Mouse (Mus musculus) CH12.LX (cell line): ENCODE data around the gene Bag2. TPM values are rescaled to one million over a fixed set of nuclear protein-coding genes. Genes with fewer than 3 reads are reported as not detected.
"Not testable (repeated sequence)": the region's sequence is repeated elsewhere in the genome, so short reads cannot be mapped to it uniquely, and the experiment has no call there.

Experiments used
- DNase-seq: peaks from one replicate; pipeline ENCODE4 v3.0.0-alpha.2; 2013; ENCODE audit errors: extremely low read depth
- H3K27ac ChIP-seq: 2 replicates; pipeline ENCODE4 v1.5.1; 2012; ENCODE audit warnings: low read depth, mild to moderate bottlenecking, control low read depth, moderate library complexity; ENCODE audit not compliant: insufficient read depth
- H3K27me3 ChIP-seq: replicated peaks from 2 replicates; pipeline ENCODE3; 2012; ENCODE audit warnings: inconsistent platforms
- H3K36me3 ChIP-seq, 2 experiments: replicated peaks in 1 of 2; 2 replicates each; pipeline versions ENCODE3 to v1.6.1; 2012; ENCODE audit warnings: inconsistent platforms in 1 of 2, low read length in 1 of 2, mild to moderate bottlenecking in 1 of 2, mixed read lengths in 1 of 2, moderate library complexity in 1 of 2; ENCODE audit not compliant: control insufficient read depth in 1 of 2, insufficient read depth in 1 of 2
- H3K4me1 ChIP-seq, 2 experiments: 2 replicates each; pipeline ENCODE4 v1.6.1; 2012; ENCODE audit warnings: inconsistent platforms in 1 of 2, moderate library complexity in 1 of 2; ENCODE audit not compliant: insufficient read depth in 2 of 2, control insufficient read depth in 1 of 2
- H3K4me2 ChIP-seq: 2 replicates; pipeline ENCODE4 v1.6.1; 2012; ENCODE audit warnings: low read depth, mild to moderate bottlenecking, control low read depth; ENCODE audit not compliant: poor library complexity, insufficient read depth, severe bottlenecking
- H3K4me3 ChIP-seq, 3 experiments: fragments of 150-350 bp in 1 of 3; sonication (generic) in 1 of 3; replicated peaks in 1 of 3; 2 replicates each; pipeline versions ENCODE3 to v1.5.1; 2011 to 2012; ENCODE audit warnings: low read depth in 2 of 3, low read length in 2 of 3, mild to moderate bottlenecking in 2 of 3, moderate library complexity in 2 of 3, control low read depth in 1 of 3, improper control_type of control experiment in 1 of 3, inconsistent platforms in 1 of 3, mixed read lengths in 1 of 3; ENCODE audit not compliant: poor library complexity in 1 of 3
- H3K79me2 ChIP-seq: replicated peaks from 2 replicates; pipeline ENCODE4 v1.6.1; 2012; ENCODE audit warnings: mild to moderate bottlenecking, moderate library complexity; ENCODE audit not compliant: control insufficient read depth, poor library complexity, insufficient read depth, severe bottlenecking; ENCODE audit errors: extremely low read depth
- H3K9ac ChIP-seq: 2 replicates; pipeline ENCODE4 v1.6.1; 2012; ENCODE audit warnings: low read depth, mild to moderate bottlenecking, control low read depth, moderate library complexity; ENCODE audit not compliant: insufficient read depth
- H3K9me3 ChIP-seq: replicated peaks from 2 replicates; pipeline ENCODE3; 2012; ENCODE audit warnings: low read length, inconsistent platforms, mixed read lengths
- CHD2 ChIP-seq: IDR thresholded peaks from 2 replicates; pipeline ENCODE4 v1.6.1; 2011; ENCODE audit warnings: low read length, improper control_type of control experiment
- CTCF ChIP-seq, 2 experiments: IDR thresholded peaks in 1 of 2; conservative IDR thresholded peaks in 1 of 2; 2 replicates each; pipeline ENCODE4 v1.5.1; 2011 to 2012; ENCODE audit warnings: low read depth in 2 of 2, low read length in 2 of 2, improper control_type of control experiment in 1 of 2, inconsistent platforms in 1 of 2, mild to moderate bottlenecking in 1 of 2, moderate library complexity in 1 of 2
- E2F4 ChIP-seq: IDR thresholded peaks from 2 replicates; pipeline ENCODE4 v1.6.1; 2011; ENCODE audit warnings: low read depth, low read length, improper control_type of control experiment; ENCODE audit not compliant: insufficient replicate concordance
- GABPA ChIP-seq: IDR thresholded peaks from 2 replicates; pipeline ENCODE4 v1.6.1; 2012; ENCODE audit warnings: low read depth, low read length, improper control_type of control experiment, inconsistent platforms; ENCODE audit not compliant: insufficient replicate concordance
- JUND ChIP-seq: conservative IDR thresholded peaks from 2 replicates; pipeline ENCODE4 v1.6.1; 2011; ENCODE audit warnings: low read depth, low read length, improper control_type of control experiment
- KAT2A ChIP-seq: IDR thresholded peaks from 2 replicates; pipeline ENCODE4 v1.6.1; 2012; ENCODE audit warnings: low read length, improper control_type of control experiment, inconsistent platforms; ENCODE audit not compliant: insufficient replicate concordance
- MAFK ChIP-seq: IDR thresholded peaks from 2 replicates; pipeline ENCODE4 v1.6.1; 2011; ENCODE audit warnings: low read length, improper control_type of control experiment; ENCODE audit not compliant: insufficient replicate concordance
- MAX ChIP-seq: IDR thresholded peaks from 2 replicates; pipeline ENCODE4 v1.6.1; 2011; ENCODE audit warnings: low read length, improper control_type of control experiment
- MAZ ChIP-seq: IDR thresholded peaks from 2 replicates; pipeline ENCODE4 v1.6.1; 2012; ENCODE audit warnings: low read depth, mild to moderate bottlenecking, inconsistent platforms, low read length, improper control_type of control experiment, moderate library complexity
- MYC ChIP-seq: IDR thresholded peaks from 2 replicates; pipeline ENCODE4 v1.6.1; 2011; ENCODE audit warnings: low read depth, mild to moderate bottlenecking, improper control_type of control experiment, low read length
- POLR2A ChIP-seq: IDR thresholded peaks from 2 replicates; pipeline ENCODE4 v1.6.1; 2011; ENCODE audit warnings: low read depth, mild to moderate bottlenecking, improper control_type of control experiment, low read length
- POLR2AphosphoS2 ChIP-seq: IDR thresholded peaks from 2 replicates; pipeline ENCODE4 v1.6.1; 2011; ENCODE audit warnings: low read depth, low read length, improper control_type of control experiment
- TBP ChIP-seq: conservative IDR thresholded peaks from 2 replicates; pipeline ENCODE4 v1.6.1; 2011; ENCODE audit warnings: low read depth, low read length, improper control_type of control experiment
- TCF12 ChIP-seq: IDR thresholded peaks from 2 replicates; pipeline ENCODE4 v1.6.1; 2014; ENCODE audit warnings: low read depth, mild to moderate bottlenecking, inconsistent platforms, low read length, improper control_type of control experiment
- UBTF ChIP-seq: IDR thresholded peaks from 2 replicates; pipeline ENCODE4 v1.6.1; 2012; ENCODE audit warnings: low read depth, mild to moderate bottlenecking, inconsistent platforms, low read length, improper control_type of control experiment, moderate library complexity
- USF1 ChIP-seq: IDR thresholded peaks from 2 replicates; pipeline ENCODE4 v1.6.1; 2014; ENCODE audit warnings: low read depth, mild to moderate bottlenecking, inconsistent platforms, low read length, improper control_type of control experiment
- USF2 ChIP-seq: conservative IDR thresholded peaks from 2 replicates; pipeline ENCODE4 v1.6.1; 2011; ENCODE audit warnings: low read depth, low read length, improper control_type of control experiment
- ZC3H11A ChIP-seq: IDR thresholded peaks from 2 replicates; pipeline ENCODE4 v1.6.1; 2012; ENCODE audit warnings: low read depth, mild to moderate bottlenecking, inconsistent platforms, low read length, improper control_type of control experiment
- ZKSCAN1 ChIP-seq: IDR thresholded peaks from 2 replicates; pipeline ENCODE4 v1.6.1; 2012; ENCODE audit warnings: low read depth, inconsistent platforms, low read length, improper control_type of control experiment, borderline replicate concordance
- ZNF384 ChIP-seq: IDR thresholded peaks from 2 replicates; pipeline ENCODE4 v1.6.1; 2012; ENCODE audit warnings: low read depth, low read length, improper control_type of control experiment, inconsistent platforms
- dilution Hi-C: fragments of 300-500 bp; cut with MboI; formaldehyde crosslinking; loops from 2 replicates; pipeline ENCODE4 v1.14.3; 2020; ENCODE audit warnings: low sequenced_read_pairs; ENCODE audit not compliant: extremely low pct_unique_long_range_greater_than_20kb, extremely low pct_ligation_motif_present
- in situ Hi-C: fragments of 300-500 bp; cut with MboI; formaldehyde crosslinking; loops from 3 replicates; pipeline ENCODE4 v1.14.3; 2019; ENCODE audit warnings: low sequenced_read_pairs, low pct_ligation_motif_present, low pct_unique_long_range_greater_than_20kb, mixed read lengths
- polyA plus RNA-seq: library from polyadenylated mRNA; unstranded; fragments of >175 nt; gene quantifications from 2 replicates; pipeline ENCODE4 v1.2.1, GENCODE M21; 2012; ENCODE audit warnings: low read depth; ENCODE audit not compliant: insufficient read length
- total RNA-seq, 2 experiments: library from RNA; depleted of rRNA; stranded (reverse); fragments of 300-350 nt in 1 of 2; fragments of >200 nt in 1 of 2; gene quantifications; 2 replicates each; pipeline ENCODE4 v1.2.3; 2012 to 2014

The Bag2 gene
- total and polyA plus RNA-seq, 3 experiments, result 51.1 to 73.5 (median 62.1) TPM

GRCm38 (mm10) chr1:33754089-33754488 is 3.5 kb downstream of the Bag2 start:
- Histone ChIP-seq H3K27ac (no peak overlapping the region), H3K36me3 (peaks cover 6 to 49% of the 10 kb centered on the region in 2 experiments), H3K4me1 (peaks cover 6 to 36% of the 10 kb centered on the region in 2 experiments), H3K9me3 (peaks cover 3% of the 10 kb centered on the region), H3K79me2 (peaks cover 44% of the 10 kb centered on the region), H3K4me2 (no peak overlapping the region), H3K4me3 (no peak overlapping the region), H3K27me3 (no peaks in the 10 kb centered on the region), H3K9ac (no peak overlapping the region)
- DNase-seq, result no peak
- TF ChIP-seq MAFK (peak; percentile 63; the same call in 1 of the 2 replicates), MAZ (no peak), ZKSCAN1 (no peak), USF1 (no peak), KAT2A (no peak)
- dilution Hi-C loops, result no loop called here
- in situ Hi-C loops, result no loop called here

GRCm38 (mm10) chr1:33751283-33751682 is 6.3 kb downstream of the Bag2 start:
- H3K27ac ChIP-seq, result no peak overlapping the region
- no peak overlapping the region for H3K9ac ChIP-seq
- peaks cover 3% of the 10 kb centered on the region for H3K9me3 ChIP-seq
- H3K36me3 ChIP-seq, result peaks cover 29 to 77% of the 10 kb centered on the region in 2 experiments
- peaks cover 35% of the 10 kb centered on the region for H3K79me2 ChIP-seq
- no peaks in the 10 kb centered on the region for H3K27me3 ChIP-seq
- H3K4me2 ChIP-seq, result no peak overlapping the region
- H3K4me1 ChIP-seq, result peaks cover 6 to 26% of the 10 kb centered on the region in 2 experiments
- in situ Hi-C loops (no loop called here), dilution Hi-C loops (no loop called here)
- H3K4me3 ChIP-seq, result no peak overlapping the region
- DNase-seq, result no peak
- TF ChIP-seq GABPA (no peak), USF2 (no peak), POLR2AphosphoS2 (no peak), CHD2 (no peak), MYC (no peak), TBP (no peak), ZC3H11A (no peak), ZNF384 (no peak), E2F4 (no peak), MAX (no peak), CTCF (conservative IDR thresholded peaks at IDR 0.05 in 1 of 2, IDR thresholded peaks at IDR 0.05 in 1 of 2; ENCODE audit: low read depth in 2 of 2, low read length in 2 of 2) (no peak), MAZ (no peak), MAFK (no peak), POLR2A (no peak), TCF12 (no peak), UBTF (no peak), ZKSCAN1 (no peak), JUND (no peak), USF1 (no peak)

GRCm38 (mm10) chr1:33749709-33750108 is 7.9 kb downstream of the Bag2 start:
- Histone ChIP-seq H3K36me3 (peaks cover 40 to 83% of the 10 kb centered on the region in 2 experiments), H3K4me1 (peaks cover 6 to 18% of the 10 kb centered on the region in 2 experiments), H3K79me2 (peaks cover 22% of the 10 kb centered on the region)
- H3K9ac ChIP-seq, DNase-seq, H3K27me3 ChIP-seq, H3K4me3 ChIP-seq, H3K9me3 ChIP-seq, H3K4me2 ChIP-seq, dilution Hi-C loops, H3K27ac ChIP-seq: not testable (repeated sequence)
- in situ Hi-C loops, result loop anchor here (10.0 kb wide), 1 partner anchor 65 kb away; no protein-coding TSS in a partner anchor
